ENCODE assay signal across 8 mouse cellular contexts in the genomic region with DNA sequence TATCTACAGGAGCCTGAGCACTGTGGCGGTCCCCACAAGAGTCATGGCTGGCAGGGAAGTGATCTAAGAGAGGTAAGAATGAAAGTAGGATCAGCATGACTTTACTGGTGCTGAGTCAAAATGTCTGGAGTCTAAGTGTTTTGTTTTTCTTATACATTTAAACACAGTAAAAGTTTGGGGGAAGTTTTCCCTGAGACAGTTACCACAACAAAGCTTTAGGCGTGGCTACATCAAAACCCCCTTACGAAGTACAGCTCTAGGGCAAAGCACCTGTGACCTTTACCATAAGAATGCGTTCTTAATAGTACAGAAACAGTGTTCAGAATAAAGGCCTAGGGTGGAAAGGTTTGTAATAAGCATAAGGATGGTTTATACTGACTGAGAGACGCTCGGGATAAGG.
"Had no signal": no experiment of that assay in that cellular context is flagged by ENCODE, and none has a peak within 500 bp of the region (broad histone marks: within the 10 kb centered on the region; RNA-seq: fewer than 3 reads in every experiment).

No protein-coding gene starts in this region.

- DNase-seq: kidney, adult 18-20 months; kidney, postnatal 14 days; liver, embryonic 13.5 days; liver, postnatal 0 days; right cerebral cortex, adult 18-20 months; right cerebral cortex, postnatal 25 days; thymus, postnatal 25 days had no signal

- ATAC-seq: liver, postnatal 0 days; midbrain, embryonic 13.5 days had no signal
